Mouse (Mus musculus): ENCODE measurements around the gene Foxj3.
A peak's percentile ranks its signal among the peaks of the same experiment; 100 is the strongest.

Foxj3 gene

GRCm38 (mm10) chr4:119637176-119637845, 100.5 kb downstream of the Foxj3 start, which contains the start of gene Guca2a:
Gene Guca2a, plus strand, starts transcription at chr4:119637704.
- no peak for DNase-seq (ENCODE audit: low read depth, low spot score)

GRCm38 (mm10) chr4:119637946-119638345, 101.1 kb downstream of the Foxj3 start:
- DNase-seq (ENCODE audit: low read depth, low spot score): no peak

- DNase-seq (ENCODE audit: low read depth, low spot score): no peak
Measured at GRCm38 (mm10) chr4:119638656-119639055, 101.9 kb downstream of the Foxj3 start.

- DNase-seq (ENCODE audit: low read depth, low spot score): no peak
Measured at GRCm38 (mm10) chr4:119642666-119643065, 105.9 kb downstream of the Foxj3 start.

- no peak for DNase-seq (ENCODE audit: low read depth, low spot score)
Measured at GRCm38 (mm10) chr4:119657011-119657410, 120.2 kb downstream of the Foxj3 start.

- no peak for DNase-seq (ENCODE audit: low read depth, low spot score)
Measured at GRCm38 (mm10) chr4:119658246-119658645, 121.4 kb downstream of the Foxj3 start.

- no peak for DNase-seq (ENCODE audit: low read depth, low spot score)
Measured at GRCm38 (mm10) chr4:119658731-119659130, 121.9 kb downstream of the Foxj3 start, which contains the start of gene Guca2b. Gene Guca2b, minus strand, starts transcription at chr4:119658954.

GRCm38 (mm10) chr4:119660007-119660406, 123.2 kb downstream of the Foxj3 start:
- no peak for DNase-seq (ENCODE audit: low read depth, low spot score)

GRCm38 (mm10) chr4:119662151-119662550, 125.3 kb downstream of the Foxj3 start:
- DNase-seq (ENCODE audit: low read depth, low spot score): no peak

- no peak for DNase-seq (ENCODE audit: low read depth, low spot score)
Measured at GRCm38 (mm10) chr4:119662976-119663375, 126.2 kb downstream of the Foxj3 start.

GRCm38 (mm10) chr4:119663409-119664095, 126.7 kb downstream of the Foxj3 start:
- no peak for DNase-seq (ENCODE audit: low read depth, low spot score)

GRCm38 (mm10) chr4:119665166-119665565, 128.4 kb downstream of the Foxj3 start:
- no peak for DNase-seq (ENCODE audit: low read depth, low spot score)

- no peak for DNase-seq (ENCODE audit: low read depth, low spot score)
Measured at GRCm38 (mm10) chr4:119666116-119666515, 129.3 kb downstream of the Foxj3 start.

- DNase-seq (ENCODE audit: low read depth, low spot score): peak; percentile 13
Measured at GRCm38 (mm10) chr4:119667454-119667853, 130.7 kb downstream of the Foxj3 start.

- no peak for DNase-seq (ENCODE audit: low read depth, low spot score)
Measured at GRCm38 (mm10) chr4:119668185-119668584, 131.4 kb downstream of the Foxj3 start.

- DNase-seq (ENCODE audit: low read depth, low spot score): no peak
Measured at GRCm38 (mm10) chr4:119668596-119668995, 131.8 kb downstream of the Foxj3 start.

- DNase-seq (ENCODE audit: low read depth, low spot score): no peak
Measured at GRCm38 (mm10) chr4:119669356-119670209, 132.8 kb downstream of the Foxj3 start.

- no peak for DNase-seq (ENCODE audit: low read depth, low spot score)
Measured at GRCm38 (mm10) chr4:119670210-119670555, 133.4 kb downstream of the Foxj3 start.

GRCm38 (mm10) chr4:119670736-119671135, 133.9 kb downstream of the Foxj3 start:
- DNase-seq (ENCODE audit: low read depth, low spot score): no peak

GRCm38 (mm10) chr4:119671164-119671563, 134.4 kb downstream of the Foxj3 start:
- no peak for DNase-seq (ENCODE audit: low read depth, low spot score)

- no peak for DNase-seq (ENCODE audit: low read depth, low spot score)
Measured at GRCm38 (mm10) chr4:119672685-119673084, 135.9 kb downstream of the Foxj3 start.
